Mouse (Mus musculus) olfactory bulb, adult 2 months (tissue): ENCODE data around the gene Hs3st2. TPM values are rescaled to one million over a fixed set of nuclear protein-coding genes. Genes with fewer than 3 reads are reported as not detected.

Experiments
- H3K27ac ChIP-seq: fragments of 200-500 bp; 2 replicates; pipeline ENCODE4 v1.5.1; 2012; ENCODE audit warnings: low read depth, low read length; ENCODE audit not compliant: insufficient read depth
- H3K4me1 ChIP-seq: fragments of 200-500 bp; 2 replicates; pipeline ENCODE4 v1.6.1; 2012; ENCODE audit warnings: low read length; ENCODE audit not compliant: control insufficient read depth, insufficient read depth
- H3K4me3 ChIP-seq: fragments of 200-500 bp; 2 replicates; pipeline ENCODE4 v1.5.1; 2012; ENCODE audit warnings: mild to moderate bottlenecking, low read depth, low read length, moderate library complexity; ENCODE audit not compliant: insufficient read depth
- CTCF ChIP-seq: fragments of 200-500 bp; IDR thresholded peaks from 2 replicates; pipeline ENCODE4 v1.5.1; 2012; ENCODE audit warnings: low read depth, mild to moderate bottlenecking, low read length, moderate library complexity; ENCODE audit not compliant: insufficient read depth
- POLR2A ChIP-seq: fragments of 200-500 bp; IDR thresholded peaks from 2 replicates; pipeline ENCODE4 v1.6.1; 2012; ENCODE audit warnings: mild to moderate bottlenecking, low read depth, low read length, moderate library complexity; ENCODE audit not compliant: insufficient read depth
- WGBS: fragments of 180-500 bp; shearing (Covaris S2); methylation state at CpG from one replicate; pipeline ENCODE4 v1.1.7; 2018; 5-methylcytosine and 5-hydroxymethylcytosine counted together
- polyA plus RNA-seq: library from polyadenylated mRNA; stranded (reverse); fragments of >200 nt; gene quantifications from 2 replicates; pipeline ENCODE4 v1.2.4, GENCODE M21; 2012; ENCODE audit warnings: low replicate concordance; ENCODE audit not compliant: missing spikeins, insufficient read depth, insufficient read length

Gene Hs3st2
- polyA plus RNA-seq, 1 experiment = not detected

DNA sequence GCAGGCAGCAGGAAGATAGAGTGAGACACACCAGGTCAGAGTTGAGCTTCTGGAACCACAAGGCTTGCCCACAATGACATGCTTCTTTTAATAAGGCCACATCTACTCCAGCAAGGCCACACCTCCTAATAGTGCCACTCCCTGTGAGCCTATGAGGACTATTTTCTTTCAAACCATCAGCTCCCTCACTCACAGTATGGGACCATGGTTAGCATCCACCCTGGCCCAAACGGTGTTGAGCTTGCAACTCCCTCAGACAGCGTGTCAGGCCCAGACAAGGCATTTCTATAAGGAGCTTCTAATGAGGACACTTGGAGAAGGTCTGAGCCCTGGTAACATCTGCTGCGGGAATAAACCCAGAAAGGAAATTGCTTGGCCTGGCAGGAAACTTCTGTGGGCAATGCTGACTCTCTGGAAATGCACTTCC lies 125.5 kb downstream of the Hs3st2 start:
- TF ChIP-seq CTCF (no peak), POLR2A (no peak)
- Histone ChIP-seq H3K27ac (no peak overlapping the region), H3K4me1 (peaks cover 2% of the 10 kb centered on the region; the same call in 1 of the 2 replicates), H3K4me3 (no peak overlapping the region)
- WGBS = 77% methylated on average over 3 of the region's 3 CpGs

GRCm38 (mm10) chr7:121522125-121522524 lies 130.5 kb downstream of the Hs3st2 start:
- WGBS = 83% methylated on average over 3 of the region's 3 CpGs
- no peak for TF ChIP-seq CTCF
- no peak for TF ChIP-seq POLR2A
- H3K4me3 ChIP-seq = no peak overlapping the region
- H3K4me1 ChIP-seq = peaks cover 6% of the 10 kb centered on the region
- H3K27ac ChIP-seq = no peak overlapping the region

- peaks cover 6% of the 10 kb centered on the region for H3K4me1 ChIP-seq
- TF ChIP-seq POLR2A (no peak), CTCF (no peak)
- H3K4me3 ChIP-seq = no peak overlapping the region
- no peak overlapping the region for H3K27ac ChIP-seq
- 81% methylated on average over 2 of the region's 2 CpGs for WGBS
Observed at GRCm38 (mm10) chr7:121529023-121529422, 137.4 kb downstream of the Hs3st2 start.

- WGBS = 87% methylated on average over 6 of the region's 6 CpGs
- TF ChIP-seq POLR2A (no peak), CTCF (no peak)
- Histone ChIP-seq H3K4me1 (no peaks in the 10 kb centered on the region), H3K4me3 (no peak overlapping the region), H3K27ac (no peak overlapping the region)
Observed at GRCm38 (mm10) chr7:121533639-121534038, 142.0 kb downstream of the Hs3st2 start.

- H3K4me1 ChIP-seq = peaks cover under 1% of the 10 kb centered on the region; the same call in 1 of the 2 replicates
- TF ChIP-seq CTCF (no peak), POLR2A (no peak)
- no peak overlapping the region for H3K4me3 ChIP-seq
- no peak overlapping the region for H3K27ac ChIP-seq
- WGBS = 86% methylated on average over 7 of the region's 7 CpGs
Observed at GRCm38 (mm10) chr7:121534386-121534785, 142.7 kb downstream of the Hs3st2 start.

DNA sequence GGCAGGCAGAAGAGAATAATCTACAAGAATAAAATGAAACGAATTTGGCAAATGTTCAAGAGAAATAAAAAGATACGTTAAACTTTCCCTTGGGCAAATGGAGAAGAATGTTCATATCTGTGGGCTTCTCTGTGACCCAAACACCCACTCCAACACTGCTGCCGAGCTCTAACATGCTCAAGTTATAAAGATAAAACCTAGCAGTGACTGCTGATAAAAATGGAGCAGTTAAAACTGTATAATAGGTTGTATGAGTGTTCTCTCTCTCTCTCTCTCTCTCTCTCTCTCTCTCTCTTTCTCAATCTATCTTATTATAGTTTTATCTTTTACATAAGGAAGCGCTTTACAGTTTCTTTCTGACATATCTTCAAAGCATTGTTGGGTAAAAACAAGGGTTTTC lies 144.3 kb downstream of the Hs3st2 start:
- no peak overlapping the region for H3K27ac ChIP-seq
- TF ChIP-seq CTCF (no peak), POLR2A (no peak)
- 56% methylated on average over 4 of the region's 4 CpGs for WGBS
- no peak overlapping the region for H3K4me3 ChIP-seq
- H3K4me1 ChIP-seq = peaks cover 8% of the 10 kb centered on the region

GRCm38 (mm10) chr7:121539405-121540275 lies 148.0 kb downstream of the Hs3st2 start:
- no peak overlapping the region for H3K4me3 ChIP-seq
- no peak overlapping the region for H3K27ac ChIP-seq
- TF ChIP-seq POLR2A (no peak), CTCF (peak; percentile 57; the same call in 1 of the 2 replicates)
- WGBS = 17% methylated on average over 19 of the region's 19 CpGs
- H3K4me1 ChIP-seq = peaks cover 8% of the 10 kb centered on the region

GRCm38 (mm10) chr7:121542458-121542857 lies 150.8 kb downstream of the Hs3st2 start:
- WGBS = 64% methylated on average over 2 of the region's 2 CpGs
- peaks cover 8% of the 10 kb centered on the region for H3K4me1 ChIP-seq
- H3K4me3 ChIP-seq = no peak overlapping the region
- TF ChIP-seq POLR2A = no peak
- TF ChIP-seq CTCF = no peak
- no peak overlapping the region for H3K27ac ChIP-seq

- TF ChIP-seq CTCF (no peak), POLR2A (no peak)
- H3K27ac ChIP-seq = peak overlapping the region; percentile 26; the same call in 1 of the 2 replicates
- WGBS = 33% methylated on average over 18 of the region's 18 CpGs
- H3K4me1 ChIP-seq = no peaks in the 10 kb centered on the region
- H3K4me3 ChIP-seq = no peak overlapping the region
Observed at GRCm38 (mm10) chr7:121549329-121550022, 157.8 kb downstream of the Hs3st2 start.
